Mouse (Mus musculus): Measurements from ENCODE around the gene C130026I21Rik.
"Not testable (repeated sequence)": the region's sequence is repeated elsewhere in the genome, so short reads cannot be mapped to it uniquely, and the experiment has no call there.

GRCm38 (mm10) chr1:85112889-85113288 lies 157.5 kb downstream of the C130026I21Rik start:
- not testable (repeated sequence) for TF ChIP-seq POLR2A, CTCF (IDR thresholded peaks at IDR 0.05; ENCODE audit: extremely low read depth, insufficient read depth, low read length)

Data from cortical plate, adult 2 months (tissue).